In genomic region chr7:56083034-56083433, GRCm38 (mm10) we compare ENCODE assay signal across 19 mouse cellular contexts.
"Had no signal": no experiment of that assay in that cellular context is flagged by ENCODE, and none has a peak within 500 bp of the region (broad histone marks: within the 10 kb centered on the region; RNA-seq: fewer than 3 reads in every experiment).

No protein-coding gene starts in this region.

- H3K27ac ChIP-seq: limb, embryonic 10.5 days; limb, embryonic 13.5 days; midbrain, embryonic 12.5 days; midbrain, embryonic 15.5 days; neural tube, embryonic 13.5 days; stomach, embryonic 15.5 days had no signal

- H3K4me3 ChIP-seq: limb, embryonic 10.5 days; limb, embryonic 13.5 days; midbrain, embryonic 12.5 days; midbrain, embryonic 15.5 days; myocyte; neural tube, embryonic 13.5 days; stomach, embryonic 15.5 days had no signal

- H3K4me1 ChIP-seq: limb, embryonic 10.5 days; limb, embryonic 13.5 days; midbrain, embryonic 12.5 days; midbrain, embryonic 15.5 days; neural tube, embryonic 13.5 days; stomach, embryonic 15.5 days had no signal

- ATAC-seq: inflammation-experienced regulatory T-cells, adult 6 months; midbrain, embryonic 15.5 days had no signal

- H3K4me2 ChIP-seq: limb, embryonic 13.5 days; midbrain, embryonic 12.5 days; midbrain, embryonic 15.5 days; neural tube, embryonic 13.5 days; stomach, embryonic 15.5 days had no signal

- DNase-seq: kidney, adult 18-20 months; kidney, adult 9 months; kidney, postnatal 14 days; kidney, postnatal 4 days; lung, adult 2 months; lung, postnatal 14 days; lung, postnatal 4 days; retina, postnatal 1 day; right cerebral cortex, postnatal 25 days; spleen, adult 18-20 months; thymus, postnatal 25 days had no signal

- H3K9ac ChIP-seq: limb, embryonic 13.5 days; midbrain, embryonic 12.5 days; midbrain, embryonic 15.5 days; neural tube, embryonic 13.5 days; stomach, embryonic 15.5 days had no signal

- H3K9me3 ChIP-seq: limb, embryonic 10.5 days; limb, embryonic 13.5 days; midbrain, embryonic 12.5 days; midbrain, embryonic 15.5 days; neural tube, embryonic 13.5 days; stomach, embryonic 15.5 days had no signal

- H3K27me3 ChIP-seq: limb, embryonic 13.5 days; midbrain, embryonic 12.5 days; midbrain, embryonic 15.5 days; neural tube, embryonic 13.5 days; stomach, embryonic 15.5 days had no signal
